Mouse (Mus musculus) MEL-GATA-1-ER (cell line): Measurements from ENCODE around the gene Ube2h.
"Not testable (repeated sequence)": the region's sequence is repeated elsewhere in the genome, so short reads cannot be mapped to it uniquely, and the experiment has no call there.

ENCODE experiments used
- DNase-seq: peaks from one replicate; pipeline ENCODE4 v3.0.0-alpha.2; 2012; ENCODE audit warnings: low read depth; ENCODE audit errors: extremely low read depth

Gene Ube2h

GRCm38 (mm10) chr6:30304399-30304917 lies at the start of gene Ube2h:
Gene Ube2h, minus strand, starts transcription at chr6:30304539.
- DNase-seq = peak; percentile 84

GRCm38 (mm10) chr6:30353661-30354060 lies 49.3 kb upstream of the Ube2h start:
- no peak for DNase-seq

GRCm38 (mm10) chr6:30352762-30353161 lies 48.4 kb upstream of the Ube2h start:
- DNase-seq = no peak

DNA sequence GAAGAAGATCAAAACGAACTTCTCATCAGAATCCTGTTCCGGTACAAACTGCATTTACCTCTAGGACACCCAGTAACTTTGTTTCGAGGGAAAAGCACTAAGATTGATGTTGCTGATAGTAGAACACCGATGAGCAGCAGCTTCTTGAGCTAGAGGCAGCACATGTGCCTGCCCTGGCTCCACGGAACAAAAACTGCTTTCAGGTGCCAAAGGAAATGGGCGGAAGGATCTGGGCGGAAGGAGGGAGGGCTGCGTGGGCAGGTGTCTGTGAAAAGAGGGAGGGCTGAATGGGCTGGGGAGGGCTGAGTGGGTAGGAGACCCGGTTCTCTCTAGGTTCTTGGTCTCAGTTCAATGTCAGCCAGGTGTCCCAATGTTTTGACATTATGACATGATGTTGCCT lies 47.0 kb upstream of the Ube2h start:
- DNase-seq = no peak

DNA sequence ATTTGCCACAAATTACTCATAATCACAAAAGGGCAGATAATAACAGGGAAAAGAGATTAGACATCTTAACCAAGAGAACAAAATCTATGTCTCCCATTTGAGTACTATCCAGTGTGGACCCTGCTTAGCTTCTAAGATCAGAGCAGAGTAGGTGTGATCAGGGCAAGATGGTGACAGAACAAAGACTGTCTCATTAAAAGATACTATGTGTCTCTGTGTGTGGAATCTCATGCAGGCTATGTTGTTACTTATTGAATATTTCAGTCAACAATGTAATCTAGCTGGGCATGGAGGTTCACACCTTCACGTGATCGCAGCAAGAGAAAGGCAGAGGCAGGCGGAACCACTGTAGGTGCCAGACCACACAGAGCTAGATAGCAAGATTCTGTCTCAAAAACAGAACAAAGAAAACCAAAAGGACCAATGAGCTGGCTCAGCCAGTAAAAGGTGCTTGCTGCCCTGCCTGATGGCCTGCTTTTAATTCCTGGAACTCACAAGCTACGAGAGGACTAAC lies 43.0 kb upstream of the Ube2h start:
- DNase-seq = no peak

- DNase-seq = no peak
Observed at GRCm38 (mm10) chr6:30346737-30347136, 42.4 kb upstream of the Ube2h start.

DNA sequence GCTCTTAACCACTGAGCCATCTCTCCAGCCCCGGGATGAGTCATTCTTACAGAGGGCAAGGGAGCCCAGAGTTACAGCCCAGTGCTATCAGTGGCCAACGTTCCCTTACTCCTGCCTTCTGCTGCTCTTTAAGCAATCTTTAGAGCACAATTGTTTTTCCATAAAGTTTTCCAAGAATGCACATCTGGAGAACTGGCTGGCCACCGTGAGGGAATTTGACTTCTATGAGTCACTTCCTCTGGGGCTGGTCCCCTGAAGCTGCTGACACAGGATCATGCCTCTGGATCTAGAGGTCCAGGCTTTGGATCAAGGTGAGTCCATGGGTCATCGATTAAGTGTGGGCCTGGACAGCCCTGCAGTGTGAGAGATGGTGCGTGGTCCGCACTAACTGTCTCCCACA lies 39.7 kb upstream of the Ube2h start:
- no peak for DNase-seq

GRCm38 (mm10) chr6:30340231-30340873 lies 36.0 kb upstream of the Ube2h start:
- DNase-seq = no peak

DNA sequence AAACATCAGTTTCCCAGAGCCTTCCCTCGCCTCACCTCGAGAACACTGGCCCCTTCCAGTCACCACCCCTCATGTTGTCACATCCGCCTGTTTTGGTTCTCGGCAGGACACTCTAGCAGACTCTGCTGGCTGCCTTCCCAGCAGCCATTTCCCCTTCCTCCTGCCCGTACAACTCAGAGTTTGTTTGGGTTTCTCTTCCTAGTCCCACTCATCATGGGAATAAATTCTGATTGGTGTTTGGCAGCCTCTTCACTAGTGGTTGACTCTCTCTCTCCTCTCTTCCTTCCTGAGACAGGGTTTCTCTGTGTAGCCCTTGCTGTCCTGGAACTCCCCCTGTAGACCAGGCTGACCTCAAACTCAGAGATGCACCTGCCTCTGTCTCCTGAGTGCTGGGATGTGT lies 32.6 kb upstream of the Ube2h start:
- DNase-seq = peak; percentile 31

GRCm38 (mm10) chr6:30332262-30332661 lies 27.9 kb upstream of the Ube2h start:
- DNase-seq = no peak

DNA sequence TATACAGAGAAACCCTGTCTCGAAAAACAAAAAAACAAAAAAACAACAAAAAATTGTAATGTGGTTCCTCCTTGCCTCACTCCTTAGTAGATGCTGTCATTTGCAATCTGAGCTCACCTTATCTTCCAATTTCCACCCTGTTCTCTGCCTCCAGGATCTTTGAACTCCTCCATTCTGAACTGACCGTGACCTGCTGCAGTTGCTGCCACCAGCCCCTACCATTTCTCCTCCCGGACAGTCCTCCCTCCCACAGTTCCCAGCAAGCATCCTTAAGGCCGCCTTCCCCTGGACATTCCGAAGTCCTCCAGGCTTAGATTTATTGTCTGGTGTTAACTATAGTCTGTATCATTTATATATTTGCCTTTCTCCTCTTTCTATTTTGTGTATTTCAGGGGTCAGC lies 26.4 kb upstream of the Ube2h start:
- DNase-seq = no peak

GRCm38 (mm10) chr6:30325932-30326501 lies 21.7 kb upstream of the Ube2h start:
- DNase-seq = no peak

DNA sequence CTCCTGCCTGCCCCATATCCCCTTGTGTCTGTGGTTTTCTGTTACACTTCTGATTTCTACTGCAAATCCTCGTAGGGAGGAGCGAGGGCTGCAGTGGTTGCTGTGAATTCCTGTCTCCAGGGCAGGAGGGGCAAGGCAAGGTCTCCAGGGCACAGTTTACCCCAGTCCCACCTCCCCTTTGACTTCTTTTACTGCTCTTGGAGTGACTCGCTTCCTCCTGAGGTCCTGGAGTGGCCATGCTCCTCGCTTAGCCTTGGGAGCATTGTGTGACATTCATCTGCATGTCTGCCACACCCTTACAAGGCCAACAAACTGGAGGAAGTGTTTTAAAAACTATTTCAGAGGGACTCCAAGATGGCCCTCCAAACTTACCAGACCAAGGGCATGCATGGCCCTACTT lies 16.7 kb upstream of the Ube2h start:
- DNase-seq = no peak

GRCm38 (mm10) chr6:30319216-30319615 lies 14.9 kb upstream of the Ube2h start:
- no peak for DNase-seq

- DNase-seq = no peak
Observed at GRCm38 (mm10) chr6:30312006-30312405, 7.7 kb upstream of the Ube2h start.

DNA sequence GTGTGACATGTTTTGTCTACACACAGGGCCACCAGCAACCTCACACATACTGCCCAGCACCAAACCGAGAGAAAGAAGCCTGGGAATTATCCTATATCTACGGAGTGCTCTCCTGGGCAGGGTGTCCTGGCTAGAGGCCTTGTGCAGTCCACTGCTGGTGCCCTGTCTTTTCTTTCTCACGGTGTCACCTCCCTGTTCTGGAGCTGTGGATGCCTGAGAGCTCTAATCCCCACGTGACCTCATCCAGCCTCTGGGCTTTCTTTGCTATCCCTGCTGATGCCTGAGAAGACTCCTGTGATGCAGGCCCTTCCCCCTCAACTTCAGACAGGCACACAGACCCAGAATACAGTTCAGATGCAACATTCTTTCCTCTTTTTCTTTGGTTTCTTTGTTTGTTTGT lies 4.4 kb upstream of the Ube2h start:
- no peak for DNase-seq

DNA sequence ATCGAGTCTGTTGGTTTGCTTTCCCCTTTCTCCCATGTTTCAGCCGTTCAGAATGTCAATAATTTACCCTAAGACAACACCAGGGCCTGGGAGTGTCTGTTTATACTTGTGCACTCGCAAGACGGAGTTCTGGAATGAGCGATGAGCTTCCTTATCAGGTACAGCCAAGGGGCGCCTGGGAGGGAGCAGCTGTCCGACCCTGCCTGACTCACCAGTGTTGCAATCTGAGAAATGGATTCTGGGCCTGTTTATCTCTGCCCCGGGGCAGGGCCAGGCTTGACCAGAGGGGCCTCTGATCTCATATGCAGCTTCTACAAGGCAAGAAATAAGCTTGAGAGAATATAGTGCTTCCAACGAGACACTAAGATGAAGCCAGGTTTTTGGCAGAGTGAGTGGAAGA lies 3.4 kb upstream of the Ube2h start:
- DNase-seq = peak; percentile 62

- DNase-seq = not testable (repeated sequence)
Observed at GRCm38 (mm10) chr6:30303771-30304398, 454 bp downstream of the Ube2h start.

- DNase-seq = no peak
Observed at GRCm38 (mm10) chr6:30302781-30303631, 1.3 kb downstream of the Ube2h start.

DNA sequence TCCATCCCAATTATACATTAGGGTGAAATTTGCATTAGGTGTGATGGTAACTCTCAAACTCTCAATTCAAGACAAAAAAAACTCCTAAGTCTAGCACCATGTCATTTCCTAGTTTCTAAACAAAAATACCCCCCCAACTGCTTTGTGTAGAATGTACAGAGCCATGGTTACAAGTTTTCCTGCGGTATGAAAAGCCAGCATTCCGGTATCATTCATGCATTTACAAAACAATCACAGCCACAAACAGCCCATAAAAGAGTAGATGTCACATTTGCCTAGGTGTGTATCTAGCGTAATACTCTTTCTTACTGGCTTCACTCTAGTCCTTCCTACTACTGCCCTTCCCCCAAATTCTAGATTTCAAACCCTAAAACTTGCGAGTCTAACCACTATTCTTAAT lies 2.2 kb downstream of the Ube2h start:
- no peak for DNase-seq

DNA sequence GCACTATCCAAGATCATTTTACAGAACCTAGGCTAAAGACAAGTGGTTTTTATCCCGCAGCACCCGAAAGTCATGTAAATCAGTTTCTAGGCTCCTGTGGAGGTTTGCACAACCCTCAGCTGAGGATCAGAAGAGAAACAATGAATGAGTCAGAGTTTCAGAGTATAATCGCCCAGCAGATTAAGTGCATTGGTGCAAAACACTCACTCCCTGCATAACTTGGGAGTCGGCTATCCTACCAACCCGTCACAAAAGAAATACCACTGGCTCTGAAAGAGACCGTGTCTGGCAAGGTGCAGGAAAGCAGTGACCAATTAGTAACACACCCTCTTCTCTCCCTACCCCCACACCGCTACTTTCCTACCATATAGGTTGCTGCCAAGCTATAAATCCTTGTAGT lies 3.4 kb downstream of the Ube2h start:
- DNase-seq = no peak

DNA sequence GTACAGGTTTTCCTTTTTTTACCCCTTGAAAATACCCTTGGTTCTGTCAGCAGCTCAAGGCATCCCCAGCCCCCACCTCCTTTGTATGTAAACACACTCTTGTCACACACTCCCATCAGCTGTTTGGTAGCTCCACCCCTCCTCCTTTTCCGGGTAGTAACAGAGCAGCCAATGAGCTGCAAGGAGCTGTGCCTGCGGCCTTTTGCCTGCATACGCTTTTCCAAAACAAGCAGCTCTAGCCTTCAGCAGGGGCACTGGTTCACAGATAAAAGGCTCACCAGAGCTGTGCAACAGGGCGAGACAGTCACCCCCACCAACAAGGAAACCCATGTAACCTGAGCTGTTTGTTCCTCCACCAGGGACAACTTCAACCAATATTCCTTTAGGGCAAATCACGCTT lies 4.0 kb downstream of the Ube2h start:
- no peak for DNase-seq
